Comparison of ENCODE assay signal across 10 mouse cellular contexts in genomic region chr11:79527739-79528384, GRCm38 (mm10). TPM values are rescaled to one million over a fixed set of nuclear protein-coding genes. Genes with fewer than 3 reads are reported as not detected.
A peak's percentile ranks its signal among the peaks of the same experiment; 100 is the strongest.
DNase-seq lines count a peak whose midpoint lies in the region; ATAC-seq and TF ChIP-seq lines count a peak whose summit lies in the region.
"Had no signal": no experiment of that assay in that cellular context is flagged by ENCODE, and none has a peak within 500 bp of the region (broad histone marks: within the 10 kb centered on the region; RNA-seq: fewer than 3 reads in every experiment).

No protein-coding gene starts in this region.

- no peak for TF ChIP-seq EP300 in liver, postnatal 0 days (IDR thresholded peaks at IDR 0.05; ENCODE audit: low read depth)

- H3K27me3 ChIP-seq in heart, embryonic 15.5 days, result no peaks in the 10 kb centered on the region
- no peaks in the 10 kb centered on the region for H3K27me3 ChIP-seq in thymus, adult 2 months (ENCODE audit: control insufficient read depth, insufficient read depth, low read length)
- H3K27me3 ChIP-seq in liver, postnatal 0 days (ENCODE audit: insufficient read depth, low read length), result no peaks in the 10 kb centered on the region
- H3K27me3 ChIP-seq in splenic B cell, adult 2 months (ENCODE audit: control insufficient read depth, insufficient read depth, low read length, poor library complexity, severe bottlenecking), result no peaks in the 10 kb centered on the region

- H3K9me3 ChIP-seq in heart, embryonic 15.5 days (replicated peaks), result no peaks in the 10 kb centered on the region
- H3K9me3 ChIP-seq in liver, postnatal 0 days (ENCODE audit: low read length), result no peaks in the 10 kb centered on the region

- peak overlapping the region; percentile 53; the same call in 1 of the 2 replicates for H3K27ac ChIP-seq in heart, embryonic 15.5 days
- peak overlapping the region; percentile 77 for H3K27ac ChIP-seq in thymus, adult 2 months (ENCODE audit: control insufficient read depth, insufficient read depth, low read length)
- peak overlapping the region; percentile 79 for H3K27ac ChIP-seq in liver, postnatal 0 days (ENCODE audit: low read depth)
- H3K27ac ChIP-seq: liver, embryonic 14.5 days had no signal

- ATAC-seq in heart, embryonic 15.5 days (replicated peaks; ENCODE audit: insufficient number of reproducible peaks, insufficient read depth, low FRiP score, low read depth), result no peak
- peak; percentile 57; the same call in 1 of the 2 replicates for ATAC-seq in liver, postnatal 0 days

- DNase-seq in heart, postnatal 36 days, result no peak
- no peak for DNase-seq in thymus, adult 2 months
- DNase-seq in thymus, postnatal 4 days, result no peak
- peak; percentile 34 for DNase-seq in liver, postnatal 0 days
- DNase-seq in splenic B cell, adult 2 months (ENCODE audit: low read depth, low spot score), result peak; percentile 88
- DNase-seq in cerebellum, adult 9-11 months, result no peak
- no peak for DNase-seq in urinary bladder, postnatal 25 days (ENCODE audit: low spot score)

- peaks cover 11% of the 10 kb centered on the region for H3K4me1 ChIP-seq in heart, embryonic 15.5 days (replicated peaks)
- peaks cover 30% of the 10 kb centered on the region for H3K4me1 ChIP-seq in thymus, adult 2 months (replicated peaks; ENCODE audit: control insufficient read depth, insufficient read depth, low read length)
- peaks cover 15% of the 10 kb centered on the region; the same call in 1 of the 2 replicates for H3K4me1 ChIP-seq in liver, postnatal 0 days (ENCODE audit: insufficient read depth)

- peak overlapping the region; percentile 23; the same call in 1 of the 2 replicates for H3K4me2 ChIP-seq in heart, embryonic 15.5 days
- H3K4me2 ChIP-seq in liver, postnatal 0 days (ENCODE audit: low read depth, low read length), result peak overlapping the region; percentile 39

- H3K9ac ChIP-seq in heart, embryonic 15.5 days, result no peak overlapping the region
- no peak overlapping the region for H3K9ac ChIP-seq in liver, postnatal 0 days (replicated peaks)
- H3K9ac ChIP-seq: liver, embryonic 14.5 days had no signal

- 65% methylated on average over 5 of the region's 5 CpGs for whole genome bisulfite sequencing in heart, embryonic 15.5 days
- 19% methylated on average over 5 of the region's 5 CpGs for WGBS in thymus, adult 2 months
- 36% methylated on average over 5 of the region's 5 CpGs for WGBS in liver, postnatal 0 days (ENCODE audit: insufficient replicate concordance)

- no peaks in the 10 kb centered on the region; the same call in 1 of the 2 replicates for H3K36me3 ChIP-seq in heart, embryonic 15.5 days
- H3K36me3 ChIP-seq in thymus, adult 2 months (ENCODE audit: control insufficient read depth, insufficient read depth, low read length), result no peaks in the 10 kb centered on the region
- no peaks in the 10 kb centered on the region for H3K36me3 ChIP-seq in liver, postnatal 0 days (replicated peaks; ENCODE audit: insufficient read depth, low read length)
- peaks cover 2% of the 10 kb centered on the region for H3K36me3 ChIP-seq in splenic B cell, adult 2 months (ENCODE audit: control insufficient read depth, insufficient read depth, low read length, poor library complexity, severe bottlenecking)

- TF ChIP-seq POLR2A in thymus, adult 2 months (IDR thresholded peaks at IDR 0.05; ENCODE audit: control insufficient read depth, extremely low read depth, insufficient read depth, low read length, poor library complexity), result no peak

- no peak for TF ChIP-seq CTCF in thymus, adult 2 months (IDR thresholded peaks at IDR 0.05; ENCODE audit: borderline replicate concordance, control insufficient read depth, extremely low read depth, insufficient read depth, low read length, poor library complexity)
- TF ChIP-seq CTCF in liver, postnatal 0 days (IDR thresholded peaks at IDR 0.05; ENCODE audit: low read depth), result no peak

- intact Hi-C loops in heart, postnatal 36 days (cut with DNase I), result no loop called here

- H3K4me3 ChIP-seq in heart, embryonic 15.5 days, result no peak overlapping the region
- H3K4me3 ChIP-seq in thymus, adult 2 months (ENCODE audit: control insufficient read depth, insufficient read depth, low read length), result no peak overlapping the region
- H3K4me3 ChIP-seq in liver, postnatal 0 days (ENCODE audit: low read depth, low read length), result peak overlapping the region; percentile 36

RNA-seq across cellular contexts. Expression of gene Evi2, which starts 2.5 kb away (rescaled TPM):
- 0.52 and 0.53 TPM in 2 replicates for polyA plus RNA-seq in heart, embryonic 15.5 days (2015; fragmentation: Nextera tagmentation; extraction: Ambion mirVana)
- total RNA-seq in heart, postnatal 36 days (2021), result under 1 TPM; 0.11 TPM
- polyA plus RNA-seq in thymus, adult 2 months (2012; rRNA removed), result 3.5 and 3.6 TPM in 2 replicates
- 0.76 and 0.99 TPM in 2 replicates for polyA plus RNA-seq in liver, postnatal 0 days (2015; fragmentation: Nextera tagmentation; extraction: Ambion mirVana)

RNA-seq across cellular contexts. Expression of gene Evi2a, which starts 2.5 kb away (rescaled TPM):
- polyA plus RNA-seq in heart, embryonic 15.5 days (2015; fragmentation: Nextera tagmentation; extraction: Ambion mirVana), result 2.3 and 5.5 TPM in 2 replicates
- 1 to 10 TPM; 3.1 to 3.7 TPM for total RNA-seq in heart, postnatal 36 days (2021)
- polyA plus RNA-seq in thymus, adult 2 months (2012; rRNA removed), result 12.8 and 16.9 TPM in 2 replicates
- 6.7 and 7.2 TPM in 2 replicates for polyA plus RNA-seq in liver, postnatal 0 days (2015; fragmentation: Nextera tagmentation; extraction: Ambion mirVana)

RNA-seq across cellular contexts. Expression of gene Evi2b, which starts 4.3 kb away (rescaled TPM):
- 0.42 and 2.0 TPM in 2 replicates for polyA plus RNA-seq in heart, embryonic 15.5 days (2015; fragmentation: Nextera tagmentation; extraction: Ambion mirVana)
- total RNA-seq in heart, postnatal 36 days (2021), result 1 to 10 TPM in 1 of 2 experiments, under 1 TPM in 1; 0.86 to 2.4 TPM
- 77.3 and 95.6 TPM in 2 replicates for polyA plus RNA-seq in thymus, adult 2 months (2012; rRNA removed)
- polyA plus RNA-seq in liver, postnatal 0 days (2015; fragmentation: Nextera tagmentation; extraction: Ambion mirVana), result 7.7 and 7.9 TPM in 2 replicates

RNA-seq across cellular contexts. Expression of gene Omg, which starts 24.0 kb away (rescaled TPM):
- 0.08 and 0.13 TPM in 2 replicates for polyA plus RNA-seq in heart, embryonic 15.5 days (2015; fragmentation: Nextera tagmentation; extraction: Ambion mirVana)
- not detected for total RNA-seq in heart, postnatal 36 days (2021)
- 0.05 and 0.23 TPM in 2 replicates for polyA plus RNA-seq in thymus, adult 2 months (2012; rRNA removed)
- 0.05 and 0.09 TPM in 2 replicates for polyA plus RNA-seq in liver, postnatal 0 days (2015; fragmentation: Nextera tagmentation; extraction: Ambion mirVana)
- total RNA-seq: heart, postnatal 4 days had no signal

Comparison
In these comparisons a context has a peak if more than half of its experiments do, and no peak if none do; other contexts are left out.
1. DNase-seq: peak in liver, postnatal 0 days (single experiment) and splenic B cell, adult 2 months (single experiment); none in heart, postnatal 36 days (0 of 2), thymus, adult 2 months (single experiment), thymus, postnatal 4 days (single experiment), cerebellum, adult 9-11 months (single experiment) and urinary bladder, postnatal 25 days (single experiment).
2. Peak in every context shown above with its lines, with median percentiles within 50 percentile points of each other: H3K27ac ChIP-seq.